21 mouse cellular contexts compared by ENCODE assay signal in genomic region chr3:152290175-152290798, GRCm38 (mm10). TPM values are rescaled to one million over a fixed set of nuclear protein-coding genes. Genes with fewer than 3 reads are reported as not detected.
DNase-seq lines count a peak whose midpoint lies in the region; ATAC-seq and TF ChIP-seq lines count a peak whose summit lies in the region.
"Had no signal": no experiment of that assay in that cellular context is flagged by ENCODE, and none has a peak within 500 bp of the region (broad histone marks: within the 10 kb centered on the region; RNA-seq: fewer than 3 reads in every experiment).

No protein-coding gene starts in this region.

- H3K27me3 ChIP-seq in lung, embryonic 14.5 days (ENCODE audit: insufficient read depth, low read length), result no peaks in the 10 kb centered on the region
- no peaks in the 10 kb centered on the region for H3K27me3 ChIP-seq in limb, embryonic 11.5 days (ENCODE audit: control insufficient read depth, insufficient read depth, low read length)
- H3K27me3 ChIP-seq: CH12.LX; forebrain, embryonic 12.5 days; heart, embryonic 13.5 days; liver, embryonic 12.5 days; lung, embryonic 15.5 days had no signal

- peak overlapping the region; percentile 16; the same call in 1 of the 2 replicates for H3K27ac ChIP-seq in lung, embryonic 14.5 days (ENCODE audit: low read depth)
- H3K27ac ChIP-seq in limb, embryonic 11.5 days (replicated peaks; ENCODE audit: low read depth, low read length), result peak overlapping the region; percentile 42
- H3K27ac ChIP-seq: forebrain, embryonic 12.5 days; heart, embryonic 13.5 days; liver, embryonic 12.5 days; lung, embryonic 15.5 days; macrophage; midbrain, embryonic 10.5 days had no signal

- no peak for TF ChIP-seq CTCF in lung, embryonic 14.5 days (IDR thresholded peaks at IDR 0.05; ENCODE audit: low read depth)

- WGBS in lung, embryonic 14.5 days, result 84% methylated on average over 17 of the region's 17 CpGs
- 63% methylated on average over 17 of the region's 17 CpGs for WGBS in limb, embryonic 11.5 days

- peak; percentile 5 for DNase-seq in cerebellum, adult 9-11 months
- DNase-seq in cerebellum, postnatal 14 days, result no peak
- DNase-seq in lung, embryonic 14.5 days, result no peak
- no peak for DNase-seq in lung, adult 18-20 months
- DNase-seq in limb, embryonic 11.5 days (ENCODE audit: low spot score), result peak; percentile 43
- no peak for DNase-seq in Muller cell, postnatal 12 days (ENCODE audit: inconsistent ontology term)
- no peak for DNase-seq in adrenal gland, postnatal 25 days
- DNase-seq: adrenal gland, adult 2 months; heart, postnatal 36 days; right cerebral cortex, postnatal 14 days; spleen, adult 18-20 months; thymus, postnatal 36 days had no signal

- no peak overlapping the region for H3K9ac ChIP-seq in lung, embryonic 14.5 days
- no peak overlapping the region for H3K9ac ChIP-seq in limb, embryonic 11.5 days (ENCODE audit: low read length)
- H3K9ac ChIP-seq: forebrain, embryonic 12.5 days; heart, embryonic 13.5 days; liver, embryonic 12.5 days; lung, embryonic 15.5 days had no signal

- peaks cover 19% of the 10 kb centered on the region; the same call in 1 of the 2 replicates for H3K4me1 ChIP-seq in lung, embryonic 14.5 days (ENCODE audit: insufficient read depth)
- peaks cover 4% of the 10 kb centered on the region for H3K4me1 ChIP-seq in limb, embryonic 11.5 days (ENCODE audit: control insufficient read depth, insufficient read depth, low read length)
- H3K4me1 ChIP-seq: forebrain, embryonic 12.5 days; liver, embryonic 12.5 days; midbrain, embryonic 10.5 days had no signal

- peaks cover 25% of the 10 kb centered on the region for H3K36me3 ChIP-seq in lung, embryonic 14.5 days (ENCODE audit: insufficient read depth)
- H3K36me3 ChIP-seq in limb, embryonic 11.5 days (ENCODE audit: control insufficient read depth, insufficient read depth, low read length), result peaks cover 4% of the 10 kb centered on the region; the same call in 1 of the 2 replicates

- H3K9me3 ChIP-seq in lung, embryonic 14.5 days (ENCODE audit: low read depth, low read length), result no peaks in the 10 kb centered on the region
- no peaks in the 10 kb centered on the region for H3K9me3 ChIP-seq in limb, embryonic 11.5 days (ENCODE audit: control insufficient read depth, low read length)
- H3K9me3 ChIP-seq: forebrain, embryonic 12.5 days; heart, embryonic 13.5 days; liver, embryonic 12.5 days; lung, embryonic 15.5 days; midbrain, embryonic 10.5 days had no signal

- no peak for ATAC-seq in lung, embryonic 14.5 days (ENCODE audit: insufficient read depth)
- ATAC-seq in limb, embryonic 11.5 days (ENCODE audit: insufficient number of reproducible peaks, low FRiP score, low TSS enrichment, low read depth), result no peak
- ATAC-seq: hindbrain, embryonic 16.5 days; intestine, postnatal 0 days; liver, embryonic 12.5 days had no signal

- no peak overlapping the region for H3K4me3 ChIP-seq in lung, embryonic 14.5 days (ENCODE audit: low read depth, low read length)
- H3K4me3 ChIP-seq in limb, embryonic 11.5 days (ENCODE audit: low read depth, low read length), result no peak overlapping the region
- H3K4me3 ChIP-seq: forebrain, embryonic 12.5 days; heart, embryonic 13.5 days; liver, embryonic 12.5 days; lung, embryonic 15.5 days; midbrain, embryonic 10.5 days had no signal

- H3K4me2 ChIP-seq in lung, embryonic 14.5 days, result no peak overlapping the region
- no peak overlapping the region for H3K4me2 ChIP-seq in limb, embryonic 11.5 days (ENCODE audit: low read depth, severe bottlenecking)
- H3K4me2 ChIP-seq: forebrain, embryonic 12.5 days; heart, embryonic 13.5 days; liver, embryonic 12.5 days; lung, embryonic 15.5 days had no signal

RNA-seq across cellular contexts. Expression of gene Nexn, which starts 24.1 kb away (rescaled TPM):
- polyA plus RNA-seq in lung, embryonic 14.5 days (2014; fragmentation: Nextera tagmentation; extraction: Ambion mirVana), result 72.6 and 80.5 TPM in 2 replicates
- 8.7 and 9.1 TPM in 2 replicates for polyA plus RNA-seq in limb, embryonic 11.5 days (2014; fragmentation: Nextera tagmentation; extraction: Ambion mirVana)
- total RNA-seq in adrenal gland, postnatal 25 days (2021), result 3.5 and 4.7 TPM in 2 replicates
- polyA plus RNA-seq: adrenal gland, adult 2 months had no signal

RNA-seq across cellular contexts. Expression of gene Miga1, which starts 49.9 kb away (rescaled TPM):
- 18.1 and 20.3 TPM in 2 replicates for polyA plus RNA-seq in lung, embryonic 14.5 days (2014; fragmentation: Nextera tagmentation; extraction: Ambion mirVana)
- 21.4 and 21.8 TPM in 2 replicates for polyA plus RNA-seq in limb, embryonic 11.5 days (2014; fragmentation: Nextera tagmentation; extraction: Ambion mirVana)
- 6.3 and 10.8 TPM in 2 replicates for total RNA-seq in adrenal gland, postnatal 25 days (2021)

RNA-seq across cellular contexts. Expression of gene Usp33, which starts 56.0 kb away (rescaled TPM):
- 57.4 and 59.0 TPM in 2 replicates for polyA plus RNA-seq in lung, embryonic 14.5 days (2014; fragmentation: Nextera tagmentation; extraction: Ambion mirVana)
- 55.7 and 56.8 TPM in 2 replicates for polyA plus RNA-seq in limb, embryonic 11.5 days (2014; fragmentation: Nextera tagmentation; extraction: Ambion mirVana)
- 121 and 126 TPM in 2 replicates for total RNA-seq in adrenal gland, postnatal 25 days (2021)

Comparison
In these comparisons a context has a peak if more than half of its experiments do, and no peak if none do; other contexts are left out.
1. DNase-seq: peak in cerebellum, adult 9-11 months (single experiment) and limb, embryonic 11.5 days (single experiment); none in cerebellum, postnatal 14 days (0 of 2), lung, embryonic 14.5 days (single experiment), lung, adult 18-20 months (0 of 2), Muller cell, postnatal 12 days (single experiment) and adrenal gland, postnatal 25 days (single experiment).